In genomic region chr8:121654131-121654530, GRCm38 (mm10) we compare ENCODE assay signal across 7 mouse cellular contexts. TPM values are rescaled to one million over a fixed set of nuclear protein-coding genes. Genes with fewer than 3 reads are reported as not detected.
DNase-seq lines count a peak whose midpoint lies in the region; ATAC-seq lines count a peak whose summit lies in the region.

No protein-coding gene starts in this region.

- DNase-seq in kidney, adult 11 months, result no peak
- no peak for DNase-seq in forebrain, embryonic 11.5 days (ENCODE audit: low spot score)
- DNase-seq in gastrocnemius, postnatal 4 days (ENCODE audit: low spot score in 2 of 2), result no peak

- peak overlapping the region; percentile 91 for H3K4me2 ChIP-seq in kidney, embryonic 16.5 days (replicated peaks; ENCODE audit: low read depth, low read length)
- peak overlapping the region; percentile 90 for H3K4me2 ChIP-seq in forebrain, embryonic 11.5 days (ENCODE audit: low read depth, low read length, severe bottlenecking)
- H3K4me2 ChIP-seq in hindbrain, embryonic 16.5 days (ENCODE audit: low read length), result peak overlapping the region; percentile 88
- H3K4me2 ChIP-seq in neural tube, embryonic 12.5 days (replicated peaks), result peak overlapping the region; percentile 88

- H3K4me3 ChIP-seq in kidney, embryonic 16.5 days (ENCODE audit: low read length), result peak overlapping the region; percentile 86
- peak overlapping the region; percentile 82 for H3K4me3 ChIP-seq in forebrain, embryonic 11.5 days (ENCODE audit: low read depth, low read length)
- H3K4me3 ChIP-seq in hindbrain, embryonic 16.5 days (ENCODE audit: low read length), result peak overlapping the region; percentile 74
- peak overlapping the region; percentile 96 for H3K4me3 ChIP-seq in neural tube, embryonic 12.5 days

- ATAC-seq in kidney, embryonic 16.5 days (ENCODE audit: low FRiP score, low TSS enrichment), result no peak
- ATAC-seq in forebrain, embryonic 11.5 days (replicated peaks; ENCODE audit: low FRiP score), result no peak
- ATAC-seq in hindbrain, embryonic 16.5 days, result no peak
- no peak for ATAC-seq in neural tube, embryonic 12.5 days (ENCODE audit: low FRiP score, low read depth)
- ATAC-seq in CD4-positive, CD25-positive, alpha-beta regulatory T cell, adult 4 months, result no peak

- peaks cover 34% of the 10 kb centered on the region for H3K4me1 ChIP-seq in kidney, embryonic 16.5 days (ENCODE audit: insufficient read depth, low read length)
- H3K4me1 ChIP-seq in forebrain, embryonic 11.5 days (replicated peaks; ENCODE audit: control insufficient read depth, insufficient read depth, low read length), result peaks cover 26% of the 10 kb centered on the region
- peaks cover 33% of the 10 kb centered on the region for H3K4me1 ChIP-seq in hindbrain, embryonic 16.5 days (ENCODE audit: control insufficient read depth, insufficient read depth, low read depth, low read length)
- peaks cover 36% of the 10 kb centered on the region for H3K4me1 ChIP-seq in neural tube, embryonic 12.5 days

- WGBS in kidney, embryonic 16.5 days, result 79% methylated on average over 4 of the region's 4 CpGs
- WGBS in forebrain, embryonic 11.5 days, result 77% methylated on average over 4 of the region's 4 CpGs
- WGBS in hindbrain, embryonic 16.5 days, result 70% methylated on average over 4 of the region's 4 CpGs
- 83% methylated on average over 4 of the region's 4 CpGs for WGBS in neural tube, embryonic 12.5 days

- H3K27ac ChIP-seq in kidney, embryonic 16.5 days (ENCODE audit: low read length), result no peak overlapping the region
- H3K27ac ChIP-seq in forebrain, embryonic 11.5 days (ENCODE audit: low read depth, low read length), result peak overlapping the region; percentile 96; the same call in 1 of the 2 replicates
- H3K27ac ChIP-seq in hindbrain, embryonic 16.5 days (ENCODE audit: low read depth, low read length), result peak overlapping the region; percentile 94
- H3K27ac ChIP-seq in neural tube, embryonic 12.5 days, result peak overlapping the region; percentile 84; the same call in 1 of the 2 replicates

- peak overlapping the region; percentile 91 for H3K9ac ChIP-seq in kidney, embryonic 16.5 days (replicated peaks; ENCODE audit: low read length)
- H3K9ac ChIP-seq in forebrain, embryonic 11.5 days (ENCODE audit: low read length), result peak overlapping the region; percentile 96
- peak overlapping the region; percentile 87 for H3K9ac ChIP-seq in hindbrain, embryonic 16.5 days (ENCODE audit: low read depth, low read length)
- H3K9ac ChIP-seq in neural tube, embryonic 12.5 days, result peak overlapping the region; percentile 97

- no peaks in the 10 kb centered on the region for H3K27me3 ChIP-seq in kidney, embryonic 16.5 days (ENCODE audit: insufficient read depth, low read length)
- H3K27me3 ChIP-seq in forebrain, embryonic 11.5 days (ENCODE audit: control insufficient read depth, insufficient read depth, low read length), result no peaks in the 10 kb centered on the region
- no peaks in the 10 kb centered on the region for H3K27me3 ChIP-seq in hindbrain, embryonic 16.5 days (replicated peaks; ENCODE audit: control insufficient read depth, insufficient read depth, low read length)
- H3K27me3 ChIP-seq in neural tube, embryonic 12.5 days (replicated peaks), result no peaks in the 10 kb centered on the region

- H3K36me3 ChIP-seq in kidney, embryonic 16.5 days (ENCODE audit: insufficient read depth, low read length), result peaks cover 7% of the 10 kb centered on the region; the same call in 1 of the 2 replicates
- no peaks in the 10 kb centered on the region for H3K36me3 ChIP-seq in forebrain, embryonic 11.5 days (ENCODE audit: control insufficient read depth, insufficient read depth, low read length)
- 0 out of 2 replicates have a peak, but pooled peaks cover 2% of the 10 kb centered on the region for H3K36me3 ChIP-seq in hindbrain, embryonic 16.5 days (ENCODE audit: control insufficient read depth, insufficient read depth, low read length)
- H3K36me3 ChIP-seq in neural tube, embryonic 12.5 days, result no peaks in the 10 kb centered on the region

- no peaks in the 10 kb centered on the region for H3K9me3 ChIP-seq in kidney, embryonic 16.5 days (ENCODE audit: low read length)
- H3K9me3 ChIP-seq in forebrain, embryonic 11.5 days (ENCODE audit: control insufficient read depth, low read length), result no peaks in the 10 kb centered on the region
- no peaks in the 10 kb centered on the region for H3K9me3 ChIP-seq in hindbrain, embryonic 16.5 days (ENCODE audit: control insufficient read depth, low read length)
- H3K9me3 ChIP-seq in neural tube, embryonic 12.5 days, result no peaks in the 10 kb centered on the region

RNA-seq across cellular contexts. Expression of gene Zcchc14, which starts 1.4 kb away (rescaled TPM):
- 16.4 and 17.8 TPM in 2 replicates for polyA plus RNA-seq in kidney, embryonic 16.5 days (2015; fragmentation: Nextera tagmentation; extraction: Ambion mirVana)
- 27.1 and 27.4 TPM in 2 replicates for polyA plus RNA-seq in forebrain, embryonic 11.5 days (2014; fragmentation: Nextera tagmentation; extraction: Ambion mirVana)
- polyA plus RNA-seq in hindbrain, embryonic 16.5 days (2015; fragmentation: Nextera tagmentation; extraction: Ambion mirVana), result 19.3 and 20.9 TPM in 2 replicates
- 23.1 and 23.9 TPM in 2 replicates for polyA plus RNA-seq in neural tube, embryonic 12.5 days (2016; fragmentation: Nextera tagmentation; extraction: Ambion mirVana)
- polyA plus RNA-seq in CD4-positive, CD25-positive, alpha-beta regulatory T cell, adult 4 months (2017; shearing (Covaris generic)), result under 1 TPM; 0.17 to 0.46 TPM
- total RNA-seq in gastrocnemius, postnatal 4 days (2021), result 10 to 100 TPM; 43.9 to 44.6 TPM

Comparison
In these comparisons a context has a peak if more than half of its experiments do, and no peak if none do; other contexts are left out.
1. RNA of gene Zcchc14, which starts 1.4 kb away (polyA plus RNA-seq): 27.1 to 27.4 TPM in forebrain, embryonic 11.5 days, 23.1 to 23.9 TPM in neural tube, embryonic 12.5 days, 19.3 to 20.9 TPM in hindbrain, embryonic 16.5 days and 16.4 to 17.8 TPM in kidney, embryonic 16.5 days; 0.17 to 0.46 TPM in CD4-positive, CD25-positive, alpha-beta regulatory T cell, adult 4 months; every median in the first group is over 10 times any median in the second.
2. Peak in every context shown above with its lines, with median percentiles within 50 percentile points of each other: H3K4me2 ChIP-seq, H3K4me3 ChIP-seq and H3K9ac ChIP-seq.